ENCODE assay signal across 28 mouse cellular contexts in the genomic region with DNA sequence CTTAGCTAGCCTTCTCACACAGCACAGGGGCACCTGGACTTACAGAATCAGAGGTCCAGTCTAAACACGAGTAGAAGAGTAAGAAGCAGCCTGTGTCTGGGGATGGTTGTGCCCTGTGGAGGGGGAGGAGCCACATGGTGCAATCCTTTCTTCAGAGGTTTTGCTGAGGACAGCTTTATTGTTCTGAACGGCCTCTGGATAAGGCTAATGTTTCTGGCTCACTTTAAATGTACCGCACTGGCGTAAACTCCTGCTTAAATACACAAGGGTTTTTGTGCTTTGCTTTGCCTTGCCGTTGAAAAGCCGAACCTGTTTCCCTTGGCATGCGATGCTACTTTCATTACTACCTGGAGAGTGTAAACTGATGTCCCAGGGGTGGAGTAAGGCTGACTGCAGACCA. TPM values are rescaled to one million over a fixed set of nuclear protein-coding genes. Genes with fewer than 3 reads are reported as not detected.
DNase-seq lines count a peak whose midpoint lies in the region; ATAC-seq and TF ChIP-seq lines count a peak whose summit lies in the region.
"Had no signal": no experiment of that assay in that cellular context is flagged by ENCODE, and none has a peak within 500 bp of the region (broad histone marks: within the 10 kb centered on the region; RNA-seq: fewer than 3 reads in every experiment).

No protein-coding gene starts in this region.

- no peak for ATAC-seq in forebrain, postnatal 0 days
- peak; percentile 29; the same call in 1 of the 2 replicates for ATAC-seq in hindbrain, embryonic 15.5 days (ENCODE audit: low FRiP score, low read depth)
- ATAC-seq in hindbrain, embryonic 13.5 days (ENCODE audit: low FRiP score), result no peak
- no peak for ATAC-seq in midbrain, embryonic 16.5 days
- ATAC-seq in hindbrain, embryonic 16.5 days, result no peak
- ATAC-seq: liver, postnatal 0 days; lung, postnatal 0 days had no signal

- H3K4me2 ChIP-seq in forebrain, postnatal 0 days (ENCODE audit: low read depth), result no peak overlapping the region
- H3K4me2 ChIP-seq in hindbrain, embryonic 15.5 days, result no peak overlapping the region
- H3K4me2 ChIP-seq in hindbrain, embryonic 13.5 days, result no peak overlapping the region
- no peak overlapping the region for H3K4me2 ChIP-seq in midbrain, embryonic 16.5 days (ENCODE audit: low read length)
- H3K4me2 ChIP-seq in hindbrain, embryonic 16.5 days (ENCODE audit: low read length), result no peak overlapping the region
- H3K4me2 ChIP-seq: forebrain, embryonic 12.5 days; heart, embryonic 13.5 days; midbrain, embryonic 12.5 days; stomach, embryonic 15.5 days had no signal

- H3K9me3 ChIP-seq in forebrain, embryonic 10.5 days, result peaks cover 3% of the 10 kb centered on the region; the same call in 1 of the 2 replicates
- no peaks in the 10 kb centered on the region for H3K9me3 ChIP-seq in forebrain, postnatal 0 days (ENCODE audit: low read length)
- H3K9me3 ChIP-seq in hindbrain, embryonic 15.5 days, result no peaks in the 10 kb centered on the region
- H3K9me3 ChIP-seq in hindbrain, embryonic 13.5 days, result no peaks in the 10 kb centered on the region
- H3K9me3 ChIP-seq in midbrain, embryonic 10.5 days (replicated peaks), result peaks cover 3% of the 10 kb centered on the region; the same call in 1 of the 2 replicates
- no peaks in the 10 kb centered on the region for H3K9me3 ChIP-seq in midbrain, embryonic 16.5 days (replicated peaks; ENCODE audit: control insufficient read depth, low read length, poor library complexity, severe bottlenecking)
- H3K9me3 ChIP-seq in hindbrain, embryonic 16.5 days (ENCODE audit: control insufficient read depth, low read length), result no peaks in the 10 kb centered on the region
- H3K9me3 ChIP-seq: forebrain, embryonic 12.5 days; midbrain, embryonic 12.5 days; stomach, embryonic 15.5 days had no signal

- TF ChIP-seq CTCF in forebrain, postnatal 0 days (IDR thresholded peaks at IDR 0.05; ENCODE audit: low read depth), result no peak

- 55% methylated on average over 7 of the region's 7 CpGs for WGBS in forebrain, embryonic 10.5 days
- 25% methylated on average over 7 of the region's 7 CpGs for WGBS in forebrain, postnatal 0 days
- 48% methylated on average over 7 of the region's 7 CpGs for WGBS in hindbrain, embryonic 15.5 days
- WGBS in hindbrain, embryonic 13.5 days, result 51% methylated on average over 7 of the region's 7 CpGs
- 58% methylated on average over 7 of the region's 7 CpGs for WGBS in midbrain, embryonic 10.5 days
- 34% methylated on average over 7 of the region's 7 CpGs for WGBS in midbrain, embryonic 16.5 days
- 46% methylated on average over 7 of the region's 7 CpGs for WGBS in hindbrain, embryonic 16.5 days

- peak overlapping the region; percentile 41; the same call in 1 of the 2 replicates for H3K27ac ChIP-seq in forebrain, embryonic 10.5 days
- no peak overlapping the region for H3K27ac ChIP-seq in forebrain, postnatal 0 days (ENCODE audit: low read depth, low read length)
- no peak overlapping the region for H3K27ac ChIP-seq in hindbrain, embryonic 15.5 days (replicated peaks)
- no peak overlapping the region for H3K27ac ChIP-seq in hindbrain, embryonic 13.5 days
- 0 out of 2 replicates have a peak overlapping the region, but pooled peaks have one; percentile 43 for H3K27ac ChIP-seq in midbrain, embryonic 10.5 days (replicated peaks)
- H3K27ac ChIP-seq in midbrain, embryonic 16.5 days (ENCODE audit: low read length), result no peak overlapping the region
- no peak overlapping the region for H3K27ac ChIP-seq in hindbrain, embryonic 16.5 days (ENCODE audit: low read depth, low read length)
- H3K27ac ChIP-seq: forebrain, embryonic 12.5 days; heart, embryonic 13.5 days; left cerebral cortex, adult 2 months; midbrain, embryonic 12.5 days; stomach, embryonic 15.5 days had no signal

- DNase-seq in forebrain, embryonic 10.5 days (ENCODE audit: extremely low spot score, low spot score), result no peak
- no peak for DNase-seq in forebrain, postnatal 0 days
- peak; percentile 9 for DNase-seq in midbrain, embryonic 10.5 days (ENCODE audit: low spot score)
- DNase-seq in natural killer cell, adult 2 months (ENCODE audit: low spot score in 2 of 2), result no peak
- DNase-seq: adrenal gland, postnatal 14 days; cerebellum, adult 8-10 months; gastrocnemius, postnatal 10 days; heart, adult 18-20 months; heart, postnatal 14 days; kidney, adult 8-10 months; kidney, postnatal 36 days; layer of hippocampus, adult 9-11 months; liver; liver, postnatal 0 days; thymus, adult 2 months; thymus, postnatal 4 days had no signal

- no peaks in the 10 kb centered on the region for H3K36me3 ChIP-seq in forebrain, embryonic 10.5 days (replicated peaks)
- no peaks in the 10 kb centered on the region for H3K36me3 ChIP-seq in forebrain, postnatal 0 days (ENCODE audit: insufficient read depth)
- H3K36me3 ChIP-seq in hindbrain, embryonic 15.5 days, result no peaks in the 10 kb centered on the region
- H3K36me3 ChIP-seq in hindbrain, embryonic 13.5 days, result no peaks in the 10 kb centered on the region
- H3K36me3 ChIP-seq in midbrain, embryonic 10.5 days, result no peaks in the 10 kb centered on the region
- H3K36me3 ChIP-seq in midbrain, embryonic 16.5 days (ENCODE audit: control insufficient read depth, insufficient read depth, low read length), result no peaks in the 10 kb centered on the region
- no peaks in the 10 kb centered on the region for H3K36me3 ChIP-seq in hindbrain, embryonic 16.5 days (ENCODE audit: control insufficient read depth, insufficient read depth, low read length)
- H3K36me3 ChIP-seq: forebrain, embryonic 12.5 days; heart, embryonic 13.5 days; midbrain, embryonic 12.5 days; stomach, embryonic 15.5 days had no signal

- no peaks in the 10 kb centered on the region for H3K27me3 ChIP-seq in forebrain, embryonic 10.5 days (ENCODE audit: poor library complexity, severe bottlenecking)
- H3K27me3 ChIP-seq in forebrain, postnatal 0 days (ENCODE audit: insufficient read depth, low read length), result no peaks in the 10 kb centered on the region
- H3K27me3 ChIP-seq in hindbrain, embryonic 15.5 days, result no peaks in the 10 kb centered on the region
- no peaks in the 10 kb centered on the region for H3K27me3 ChIP-seq in hindbrain, embryonic 13.5 days
- no peaks in the 10 kb centered on the region for H3K27me3 ChIP-seq in midbrain, embryonic 10.5 days (ENCODE audit: low read depth, poor library complexity, severe bottlenecking)
- no peaks in the 10 kb centered on the region for H3K27me3 ChIP-seq in midbrain, embryonic 16.5 days (ENCODE audit: control insufficient read depth, insufficient read depth, low read depth, low read length)
- no peaks in the 10 kb centered on the region for H3K27me3 ChIP-seq in hindbrain, embryonic 16.5 days (replicated peaks; ENCODE audit: control insufficient read depth, insufficient read depth, low read length)
- H3K27me3 ChIP-seq: forebrain, embryonic 12.5 days; heart, embryonic 13.5 days; stomach, embryonic 15.5 days had no signal

- H3K4me1 ChIP-seq in forebrain, embryonic 10.5 days, result peaks cover 32% of the 10 kb centered on the region
- H3K4me1 ChIP-seq in forebrain, postnatal 0 days (ENCODE audit: insufficient read depth), result no peaks in the 10 kb centered on the region
- peaks cover 9% of the 10 kb centered on the region for H3K4me1 ChIP-seq in hindbrain, embryonic 15.5 days (replicated peaks)
- H3K4me1 ChIP-seq in hindbrain, embryonic 13.5 days (replicated peaks), result peaks cover 23% of the 10 kb centered on the region
- peaks cover 40% of the 10 kb centered on the region for H3K4me1 ChIP-seq in midbrain, embryonic 10.5 days
- H3K4me1 ChIP-seq in midbrain, embryonic 16.5 days (ENCODE audit: control insufficient read depth, insufficient read depth, low read length), result peaks cover 8% of the 10 kb centered on the region; the same call in 1 of the 2 replicates
- peaks cover 4% of the 10 kb centered on the region for H3K4me1 ChIP-seq in hindbrain, embryonic 16.5 days (ENCODE audit: control insufficient read depth, insufficient read depth, low read depth, low read length)
- H3K4me1 ChIP-seq: stomach, embryonic 15.5 days had no signal

- no peak overlapping the region for H3K9ac ChIP-seq in forebrain, postnatal 0 days
- no peak overlapping the region for H3K9ac ChIP-seq in hindbrain, embryonic 15.5 days
- H3K9ac ChIP-seq in hindbrain, embryonic 13.5 days, result no peak overlapping the region
- H3K9ac ChIP-seq in midbrain, embryonic 16.5 days (ENCODE audit: low read depth, low read length), result no peak overlapping the region
- peak overlapping the region; percentile 5; the same call in 1 of the 2 replicates for H3K9ac ChIP-seq in hindbrain, embryonic 16.5 days (ENCODE audit: low read depth, low read length)
- H3K9ac ChIP-seq: forebrain, embryonic 12.5 days; heart, embryonic 13.5 days; liver, postnatal 0 days; midbrain, embryonic 12.5 days; stomach, embryonic 15.5 days had no signal

- no peak overlapping the region for H3K4me3 ChIP-seq in forebrain, embryonic 10.5 days
- H3K4me3 ChIP-seq in forebrain, postnatal 0 days (ENCODE audit: low read depth, low read length), result no peak overlapping the region
- no peak overlapping the region for H3K4me3 ChIP-seq in hindbrain, embryonic 15.5 days
- no peak overlapping the region for H3K4me3 ChIP-seq in hindbrain, embryonic 13.5 days
- H3K4me3 ChIP-seq in midbrain, embryonic 10.5 days, result no peak overlapping the region
- H3K4me3 ChIP-seq in midbrain, embryonic 16.5 days (ENCODE audit: low read depth, low read length), result no peak overlapping the region
- H3K4me3 ChIP-seq in hindbrain, embryonic 16.5 days (ENCODE audit: low read length), result no peak overlapping the region
- H3K4me3 ChIP-seq: forebrain, embryonic 12.5 days; heart, embryonic 13.5 days; left cerebral cortex, adult 2 months; midbrain, embryonic 12.5 days; stomach, embryonic 15.5 days had no signal

RNA-seq across cellular contexts. Expression of a gene that starts 19.6 kb away (rescaled TPM):
- not detected in 2 replicates for polyA plus RNA-seq in forebrain, embryonic 10.5 days (2016; fragmentation: Nextera tagmentation; extraction: Ambion mirVana)
- not detected in 2 replicates for total RNA-seq in forebrain, postnatal 0 days (2014; rRNA removed)
- not detected in 2 replicates for polyA plus RNA-seq in forebrain, postnatal 0 days (2015; fragmentation: Nextera tagmentation; extraction: Ambion mirVana)
- not detected in 2 replicates for polyA plus RNA-seq in hindbrain, embryonic 15.5 days (2015; fragmentation: Nextera tagmentation; extraction: Ambion mirVana)
- not detected in 2 replicates for polyA plus RNA-seq in hindbrain, embryonic 13.5 days (2015; fragmentation: Nextera tagmentation; extraction: Ambion mirVana)
- not detected in 2 replicates for polyA plus RNA-seq in midbrain, embryonic 10.5 days (2016; fragmentation: Nextera tagmentation; extraction: Ambion mirVana)
- polyA plus RNA-seq in midbrain, embryonic 16.5 days (2015; fragmentation: Nextera tagmentation; extraction: Ambion mirVana), result not detected in 2 replicates
- polyA plus RNA-seq in hindbrain, embryonic 16.5 days (2015; fragmentation: Nextera tagmentation; extraction: Ambion mirVana), result not detected in 2 replicates
- total RNA-seq: adrenal gland, postnatal 14 days; gastrocnemius, postnatal 10 days; heart, adult 18-20 months; heart, postnatal 14 days; left cerebral cortex, adult 2 months; left cerebral cortex, postnatal 36 days; neutrophil, adult 5-6 weeks had no signal
- polyA plus RNA-seq: forebrain, embryonic 12.5 days; heart, embryonic 13.5 days; liver, postnatal 0 days; lung, postnatal 0 days; midbrain, embryonic 12.5 days; stomach, embryonic 15.5 days; thymus, adult 2 months had no signal

Comparison
In these comparisons a context has a peak if more than half of its experiments do, and no peak if none do; other contexts are left out.
1. H3K27ac ChIP-seq: peak in forebrain, embryonic 10.5 days (single experiment) and midbrain, embryonic 10.5 days (single experiment); none in forebrain, postnatal 0 days (single experiment), hindbrain, embryonic 15.5 days (single experiment), hindbrain, embryonic 13.5 days (single experiment), midbrain, embryonic 16.5 days (single experiment) and hindbrain, embryonic 16.5 days (single experiment).